ENCODE assay signal across 16 mouse cellular contexts in the genomic region with DNA sequence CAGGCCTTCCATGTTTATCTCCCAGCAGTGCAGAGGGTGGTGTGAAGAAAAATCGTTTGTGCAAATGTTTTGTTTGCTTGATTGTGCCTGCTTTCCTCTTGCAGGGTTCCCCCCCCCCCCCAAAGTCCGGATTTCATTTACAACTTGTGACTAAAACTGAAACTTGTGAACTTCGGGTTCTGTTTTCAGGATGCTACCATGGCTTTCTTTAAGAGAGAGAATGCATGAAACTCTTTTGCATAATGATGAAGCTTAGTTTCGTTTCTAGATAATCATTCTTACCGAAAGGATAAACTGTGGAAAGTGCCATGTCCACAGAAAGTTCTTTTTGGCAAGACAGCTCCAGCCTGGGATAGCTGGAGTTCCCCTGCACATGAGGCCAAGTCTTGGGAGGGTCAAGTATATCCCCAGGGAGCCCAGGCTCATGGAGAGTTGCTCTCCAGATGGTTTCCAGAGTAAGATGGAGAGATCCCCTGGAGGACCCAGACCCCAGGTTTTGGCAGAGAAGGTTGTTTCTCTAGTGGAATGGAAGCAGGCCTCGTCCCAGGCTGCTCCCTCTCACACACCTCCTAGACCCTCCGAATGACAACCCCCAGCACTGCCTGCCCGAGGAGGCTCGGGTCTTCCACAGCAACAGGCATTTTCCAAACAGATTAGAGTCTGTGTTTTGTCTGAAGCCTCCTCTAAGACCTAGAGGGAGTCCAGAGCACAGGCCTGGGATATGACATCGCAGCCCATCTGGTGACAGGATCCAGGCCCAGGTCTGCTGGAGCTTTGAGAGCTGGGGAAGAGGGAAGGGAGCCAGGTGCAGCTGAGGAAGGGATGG. TPM values are rescaled to one million over a fixed set of nuclear protein-coding genes. Genes with fewer than 3 reads are reported as not detected.
A peak's percentile ranks its signal among the peaks of the same experiment; 100 is the strongest.
DNase-seq lines count a peak whose midpoint lies in the region; ATAC-seq and TF ChIP-seq lines count a peak whose summit lies in the region.
"Had no signal": no experiment of that assay in that cellular context is flagged by ENCODE, and none has a peak within 500 bp of the region (broad histone marks: within the 10 kb centered on the region; RNA-seq: fewer than 3 reads in every experiment).

No protein-coding gene starts in this region.

- DNase-seq in intestine, embryonic 14.5 days (ENCODE audit: low spot score): peak; percentile 70
- peak; percentile 75 for DNase-seq in NIH3T3 (ENCODE audit: low read depth)
- peak; percentile 68 for DNase-seq in embryonic facial prominence, embryonic 14.5 days (ENCODE audit: low spot score)
- DNase-seq in limb, embryonic 14.5 days (ENCODE audit: low spot score): no peak
- no peak for DNase-seq in kidney, adult 11 months
- DNase-seq: cerebellum, adult 2 months; kidney, postnatal 25 days; layer of hippocampus, postnatal 36 days; lung, adult 2 months; right cerebral cortex, postnatal 25 days had no signal

- no peak overlapping the region for H3K9ac ChIP-seq in intestine, embryonic 14.5 days (ENCODE audit: low read length)
- H3K9ac ChIP-seq in intestine, postnatal 0 days (ENCODE audit: low read depth, low read length): no peak overlapping the region
- H3K9ac ChIP-seq in embryonic facial prominence, embryonic 14.5 days (ENCODE audit: low read depth, low read length): no peak overlapping the region
- no peak overlapping the region for H3K9ac ChIP-seq in limb, embryonic 14.5 days (ENCODE audit: low read depth, low read length, severe bottlenecking)
- H3K9ac ChIP-seq in forebrain, embryonic 16.5 days (replicated peaks; ENCODE audit: low read depth, low read length): no peak overlapping the region
- H3K9ac ChIP-seq: forebrain, embryonic 15.5 days; limb, embryonic 15.5 days had no signal

- peak; percentile 91 for ATAC-seq in intestine, embryonic 14.5 days (replicated peaks; ENCODE audit: low FRiP score, low TSS enrichment, low read depth)
- no peak for ATAC-seq in intestine, postnatal 0 days
- peak; percentile 90; the same call in 1 of the 2 replicates for ATAC-seq in embryonic facial prominence, embryonic 14.5 days (ENCODE audit: low read depth)
- 0 out of 2 replicates have a peak, but pooled peaks have one; percentile 41 for ATAC-seq in limb, embryonic 14.5 days (ENCODE audit: low FRiP score, low read depth)
- ATAC-seq in megakaryocyte, adult 5-6 weeks (ENCODE audit: poor library complexity, severe bottlenecking): no peak
- ATAC-seq in forebrain, embryonic 16.5 days: no peak
- ATAC-seq: forebrain, embryonic 15.5 days; hindbrain, embryonic 16.5 days had no signal

- no peaks in the 10 kb centered on the region for H3K9me3 ChIP-seq in intestine, embryonic 14.5 days (ENCODE audit: control insufficient read depth, low read length)
- no peaks in the 10 kb centered on the region for H3K9me3 ChIP-seq in intestine, postnatal 0 days (ENCODE audit: control insufficient read depth)
- no peaks in the 10 kb centered on the region for H3K9me3 ChIP-seq in embryonic facial prominence, embryonic 14.5 days (ENCODE audit: control insufficient read depth, low read length)
- no peaks in the 10 kb centered on the region for H3K9me3 ChIP-seq in limb, embryonic 14.5 days (ENCODE audit: control insufficient read depth, low read length)
- no peaks in the 10 kb centered on the region for H3K9me3 ChIP-seq in forebrain, embryonic 16.5 days (ENCODE audit: control insufficient read depth, low read length)
- H3K9me3 ChIP-seq: forebrain, embryonic 15.5 days; limb, embryonic 15.5 days had no signal

- TF ChIP-seq POLR2A in limb, embryonic 14.5 days (IDR thresholded peaks at IDR 0.05; ENCODE audit: borderline replicate concordance, extremely low read depth, insufficient read depth, insufficient read length): no peak

- peaks cover 28% of the 10 kb centered on the region for H3K27me3 ChIP-seq in intestine, embryonic 14.5 days (replicated peaks; ENCODE audit: control insufficient read depth, insufficient read depth, low read length)
- H3K27me3 ChIP-seq in intestine, postnatal 0 days (replicated peaks; ENCODE audit: control insufficient read depth, insufficient read depth, low read length): no peaks in the 10 kb centered on the region
- no peaks in the 10 kb centered on the region for H3K27me3 ChIP-seq in embryonic facial prominence, embryonic 14.5 days (replicated peaks; ENCODE audit: control insufficient read depth, insufficient read depth, low read length)
- no peaks in the 10 kb centered on the region for H3K27me3 ChIP-seq in limb, embryonic 14.5 days (ENCODE audit: control insufficient read depth, insufficient read depth, low read length)
- H3K27me3 ChIP-seq in forebrain, embryonic 16.5 days (replicated peaks; ENCODE audit: control insufficient read depth, insufficient read depth, low read length): no peaks in the 10 kb centered on the region
- H3K27me3 ChIP-seq: forebrain, embryonic 15.5 days; limb, embryonic 15.5 days had no signal

- peaks cover 4% of the 10 kb centered on the region; the same call in 1 of the 2 replicates for H3K4me1 ChIP-seq in intestine, embryonic 14.5 days (replicated peaks; ENCODE audit: control insufficient read depth, insufficient read depth, low read length)
- no peaks in the 10 kb centered on the region for H3K4me1 ChIP-seq in intestine, postnatal 0 days (replicated peaks; ENCODE audit: control insufficient read depth, insufficient read depth, low read length)
- no peaks in the 10 kb centered on the region; the same call in 1 of the 2 replicates for H3K4me1 ChIP-seq in embryonic facial prominence, embryonic 14.5 days (ENCODE audit: control insufficient read depth, insufficient read depth, low read length)
- H3K4me1 ChIP-seq in limb, embryonic 14.5 days (ENCODE audit: control insufficient read depth, insufficient read depth, low read length): no peaks in the 10 kb centered on the region
- no peaks in the 10 kb centered on the region for H3K4me1 ChIP-seq in forebrain, embryonic 16.5 days (replicated peaks; ENCODE audit: control insufficient read depth, insufficient read depth, low read length)
- H3K4me1 ChIP-seq: forebrain, embryonic 15.5 days; limb, embryonic 15.5 days had no signal

- no peaks in the 10 kb centered on the region for H3K36me3 ChIP-seq in intestine, embryonic 14.5 days (ENCODE audit: control insufficient read depth, insufficient read depth, low read length)
- no peaks in the 10 kb centered on the region for H3K36me3 ChIP-seq in intestine, postnatal 0 days (ENCODE audit: control insufficient read depth, insufficient read depth)
- H3K36me3 ChIP-seq in embryonic facial prominence, embryonic 14.5 days (ENCODE audit: control insufficient read depth, insufficient read depth, low read length): no peaks in the 10 kb centered on the region
- no peaks in the 10 kb centered on the region for H3K36me3 ChIP-seq in limb, embryonic 14.5 days (ENCODE audit: control insufficient read depth, insufficient read depth, low read length)
- H3K36me3 ChIP-seq in forebrain, embryonic 16.5 days (ENCODE audit: control insufficient read depth, insufficient read depth): no peaks in the 10 kb centered on the region
- H3K36me3 ChIP-seq: forebrain, embryonic 15.5 days; limb, embryonic 15.5 days had no signal

- TF ChIP-seq CTCF in intestine, postnatal 0 days (IDR thresholded peaks at IDR 0.05; ENCODE audit: low read depth): no peak

- H3K4me3 ChIP-seq in intestine, embryonic 14.5 days (ENCODE audit: low read depth, low read length): no peak overlapping the region
- no peak overlapping the region for H3K4me3 ChIP-seq in intestine, postnatal 0 days (ENCODE audit: low read depth, low read length)
- no peak overlapping the region for H3K4me3 ChIP-seq in embryonic facial prominence, embryonic 14.5 days (ENCODE audit: low read depth, low read length)
- no peak overlapping the region for H3K4me3 ChIP-seq in limb, embryonic 14.5 days (replicated peaks; ENCODE audit: low read length)
- H3K4me3 ChIP-seq in forebrain, embryonic 16.5 days (replicated peaks; ENCODE audit: low read length): no peak overlapping the region
- H3K4me3 ChIP-seq: forebrain, embryonic 15.5 days; limb, embryonic 15.5 days had no signal

- no peak overlapping the region for H3K27ac ChIP-seq in intestine, embryonic 14.5 days (ENCODE audit: low read depth)
- no peak overlapping the region for H3K27ac ChIP-seq in intestine, postnatal 0 days (ENCODE audit: low read depth, low read length)
- peak overlapping the region; percentile 33; the same call in 1 of the 2 replicates for H3K27ac ChIP-seq in embryonic facial prominence, embryonic 14.5 days (replicated peaks; ENCODE audit: low read depth, low read length)
- H3K27ac ChIP-seq in limb, embryonic 14.5 days (replicated peaks; ENCODE audit: low read depth, low read length): no peak overlapping the region
- no peak overlapping the region for H3K27ac ChIP-seq in forebrain, embryonic 16.5 days (ENCODE audit: low read length)
- H3K27ac ChIP-seq: forebrain, embryonic 15.5 days; limb, embryonic 15.5 days had no signal

- WGBS in intestine, embryonic 14.5 days: 32% methylated on average over 10 of the region's 10 CpGs
- 46% methylated on average over 10 of the region's 10 CpGs for WGBS in intestine, postnatal 0 days
- 54% methylated on average over 10 of the region's 10 CpGs for WGBS in embryonic facial prominence, embryonic 14.5 days
- 60% methylated on average over 10 of the region's 10 CpGs for WGBS in limb, embryonic 14.5 days
- 69% methylated on average over 10 of the region's 10 CpGs for WGBS in forebrain, embryonic 16.5 days

- no peak overlapping the region for H3K4me2 ChIP-seq in intestine, embryonic 14.5 days (ENCODE audit: low read length)
- no peak overlapping the region for H3K4me2 ChIP-seq in intestine, postnatal 0 days (replicated peaks; ENCODE audit: low read depth)
- H3K4me2 ChIP-seq in embryonic facial prominence, embryonic 14.5 days (ENCODE audit: low read depth, low read length): no peak overlapping the region
- H3K4me2 ChIP-seq in limb, embryonic 14.5 days (replicated peaks; ENCODE audit: low read depth, low read length, severe bottlenecking): no peak overlapping the region
- no peak overlapping the region for H3K4me2 ChIP-seq in forebrain, embryonic 16.5 days (ENCODE audit: low read length)
- H3K4me2 ChIP-seq: forebrain, embryonic 15.5 days; limb, embryonic 15.5 days had no signal

RNA-seq across cellular contexts. Expression of gene Cryz, which starts 56.2 kb away (rescaled TPM):
- polyA plus RNA-seq in intestine, embryonic 14.5 days (2014; fragmentation: Nextera tagmentation; extraction: Ambion mirVana): 22.3 and 25.0 TPM in 2 replicates
- polyA plus RNA-seq in intestine, postnatal 0 days (2015; fragmentation: Nextera tagmentation; extraction: Ambion mirVana): 55.6 and 62.6 TPM in 2 replicates
- polyA plus RNA-seq in embryonic facial prominence, embryonic 14.5 days (2014; fragmentation: Nextera tagmentation; extraction: Ambion mirVana): 13.7 and 17.5 TPM in 2 replicates
- 15.3 and 15.7 TPM in 2 replicates for polyA plus RNA-seq in limb, embryonic 14.5 days (2012; rRNA removed)
- polyA plus RNA-seq in limb, embryonic 14.5 days (2014; fragmentation: Nextera tagmentation; extraction: Ambion mirVana): 18.6 and 21.5 TPM in 2 replicates
- 0.93 and 1.0 TPM in 2 replicates for total RNA-seq in megakaryocyte, adult 5-6 weeks (2015)
- total RNA-seq in megakaryocyte, adult 5-6 weeks (2017): 1.3 and 3.7 TPM in 2 replicates
- polyA plus RNA-seq in forebrain, embryonic 16.5 days (2015; fragmentation: Nextera tagmentation; extraction: Ambion mirVana): 9.2 and 12.3 TPM in 2 replicates

RNA-seq across cellular contexts. Expression of gene Tyw3, which starts 56.6 kb away (rescaled TPM):
- polyA plus RNA-seq in intestine, embryonic 14.5 days (2014; fragmentation: Nextera tagmentation; extraction: Ambion mirVana): 12.5 and 16.3 TPM in 2 replicates
- polyA plus RNA-seq in intestine, postnatal 0 days (2015; fragmentation: Nextera tagmentation; extraction: Ambion mirVana): 5.0 and 6.2 TPM in 2 replicates
- 13.4 and 16.0 TPM in 2 replicates for polyA plus RNA-seq in embryonic facial prominence, embryonic 14.5 days (2014; fragmentation: Nextera tagmentation; extraction: Ambion mirVana)
- polyA plus RNA-seq in limb, embryonic 14.5 days (2012; rRNA removed): 17.2 and 21.9 TPM in 2 replicates
- polyA plus RNA-seq in limb, embryonic 14.5 days (2014; fragmentation: Nextera tagmentation; extraction: Ambion mirVana): 17.2 and 17.6 TPM in 2 replicates
- 1.6 and 2.2 TPM in 2 replicates for total RNA-seq in megakaryocyte, adult 5-6 weeks (2015)
- total RNA-seq in megakaryocyte, adult 5-6 weeks (2017): 1.9 and 2.7 TPM in 2 replicates
- polyA plus RNA-seq in forebrain, embryonic 16.5 days (2015; fragmentation: Nextera tagmentation; extraction: Ambion mirVana): 14.5 and 14.6 TPM in 2 replicates

Comparison
In these comparisons a context has a peak if more than half of its experiments do, and no peak if none do; other contexts are left out.
1. ATAC-seq: peak in intestine, embryonic 14.5 days (single experiment), embryonic facial prominence, embryonic 14.5 days (single experiment) and limb, embryonic 14.5 days (single experiment); none in intestine, postnatal 0 days (single experiment), megakaryocyte, adult 5-6 weeks (single experiment) and forebrain, embryonic 16.5 days (single experiment).
2. DNase-seq: peak in intestine, embryonic 14.5 days (single experiment), NIH3T3 (single experiment) and embryonic facial prominence, embryonic 14.5 days (single experiment); none in limb, embryonic 14.5 days (single experiment) and kidney, adult 11 months (single experiment).